27 mouse cellular contexts compared by ENCODE assay signal in genomic region chr3:107230527-107230926, GRCm38 (mm10). TPM values are rescaled to one million over a fixed set of nuclear protein-coding genes. Genes with fewer than 3 reads are reported as not detected.
DNase-seq lines count a peak whose midpoint lies in the region; ATAC-seq and TF ChIP-seq lines count a peak whose summit lies in the region.
"Had no signal": no experiment of that assay in that cellular context is flagged by ENCODE, and none has a peak within 500 bp of the region (broad histone marks: within the 10 kb centered on the region; RNA-seq: fewer than 3 reads in every experiment).

A630076J17Rik (plus strand) TSS chr3:107230614.

- no peak within 1 kb of the TSS for H3K4me3 ChIP-seq in kidney, postnatal 0 days (replicated peaks; ENCODE audit: low read depth, low read length)
- H3K4me3 ChIP-seq in neural tube, embryonic 13.5 days = no peak within 1 kb of the TSS
- no peak within 1 kb of the TSS for H3K4me3 ChIP-seq in neural tube, embryonic 15.5 days (replicated peaks)
- no peak within 1 kb of the TSS for H3K4me3 ChIP-seq in midbrain, embryonic 11.5 days (ENCODE audit: low read depth, low read length)
- H3K4me3 ChIP-seq: embryonic facial prominence, embryonic 13.5 days; forebrain, embryonic 15.5 days; hindbrain, embryonic 10.5 days had no signal

- no peak within 1 kb of the TSS for H3K9ac ChIP-seq in kidney, postnatal 0 days (ENCODE audit: low read depth, low read length)
- 0 out of 2 replicates have a peak within 1 kb of the TSS, but pooled peaks have one; percentile 23 for H3K9ac ChIP-seq in neural tube, embryonic 13.5 days
- H3K9ac ChIP-seq in neural tube, embryonic 15.5 days (replicated peaks) = no peak within 1 kb of the TSS
- H3K9ac ChIP-seq in midbrain, embryonic 11.5 days (ENCODE audit: low read length) = no peak within 1 kb of the TSS
- H3K9ac ChIP-seq: embryonic facial prominence, embryonic 13.5 days; forebrain, embryonic 15.5 days had no signal

- H3K27ac ChIP-seq in kidney, postnatal 0 days = no peak within 1 kb of the TSS
- no peak within 1 kb of the TSS for H3K27ac ChIP-seq in neural tube, embryonic 13.5 days (replicated peaks)
- H3K27ac ChIP-seq in neural tube, embryonic 15.5 days (replicated peaks) = no peak within 1 kb of the TSS
- no peak within 1 kb of the TSS for H3K27ac ChIP-seq in midbrain, embryonic 11.5 days (ENCODE audit: low read depth, low read length)
- H3K27ac ChIP-seq: embryonic facial prominence, embryonic 13.5 days; forebrain, embryonic 15.5 days; hindbrain, embryonic 10.5 days; hindbrain, postnatal 0 days had no signal

- ATAC-seq in kidney, postnatal 0 days (replicated peaks; ENCODE audit: low FRiP score, low read depth) = peak; percentile 61; the same call in 1 of the 2 replicates
- no peak for ATAC-seq in neural tube, embryonic 13.5 days (ENCODE audit: low read depth)
- ATAC-seq in neural tube, embryonic 15.5 days (ENCODE audit: low FRiP score) = no peak
- ATAC-seq in midbrain, embryonic 11.5 days (ENCODE audit: low FRiP score) = no peak
- ATAC-seq: CD4-positive, CD25-positive, alpha-beta regulatory T cell, adult 4 months; forebrain, embryonic 15.5 days; hindbrain, postnatal 0 days; Patski had no signal

- H3K4me2 ChIP-seq in kidney, postnatal 0 days (ENCODE audit: low read length) = no peak within 1 kb of the TSS
- H3K4me2 ChIP-seq in neural tube, embryonic 13.5 days = no peak within 1 kb of the TSS
- no peak within 1 kb of the TSS for H3K4me2 ChIP-seq in neural tube, embryonic 15.5 days
- no peak within 1 kb of the TSS for H3K4me2 ChIP-seq in midbrain, embryonic 11.5 days
- H3K4me2 ChIP-seq: embryonic facial prominence, embryonic 13.5 days; forebrain, embryonic 15.5 days had no signal

- TF ChIP-seq CTCF in kidney, postnatal 0 days (IDR thresholded peaks at IDR 0.05; ENCODE audit: low read depth) = no peak

- no peaks in the 10 kb centered on the region for H3K36me3 ChIP-seq in kidney, postnatal 0 days (ENCODE audit: insufficient read depth, low read length)
- no peaks in the 10 kb centered on the region for H3K36me3 ChIP-seq in neural tube, embryonic 13.5 days
- no peaks in the 10 kb centered on the region for H3K36me3 ChIP-seq in neural tube, embryonic 15.5 days
- H3K36me3 ChIP-seq in midbrain, embryonic 11.5 days (ENCODE audit: control insufficient read depth, insufficient read depth, low read length) = no peaks in the 10 kb centered on the region
- H3K36me3 ChIP-seq: embryonic facial prominence, embryonic 13.5 days; forebrain, embryonic 15.5 days; hindbrain, embryonic 10.5 days had no signal

- H3K9me3 ChIP-seq in kidney, postnatal 0 days (replicated peaks; ENCODE audit: low read length) = no peaks in the 10 kb centered on the region
- H3K9me3 ChIP-seq in neural tube, embryonic 13.5 days = no peaks in the 10 kb centered on the region
- H3K9me3 ChIP-seq in neural tube, embryonic 15.5 days (replicated peaks) = no peaks in the 10 kb centered on the region
- no peaks in the 10 kb centered on the region for H3K9me3 ChIP-seq in midbrain, embryonic 11.5 days (ENCODE audit: control insufficient read depth, low read length)
- H3K9me3 ChIP-seq: embryonic facial prominence, embryonic 13.5 days; forebrain, embryonic 15.5 days; hindbrain, embryonic 10.5 days had no signal

- DNase-seq in heart, adult 11 months = peak; percentile 93
- DNase-seq in heart, adult 8-10 months (ENCODE audit: low spot score) = no peak
- DNase-seq in kidney, postnatal 0 days (ENCODE audit: low spot score) = peak; percentile 10
- no peak for DNase-seq in kidney, adult 11 months
- no peak for DNase-seq in adrenal gland, postnatal 36 days
- DNase-seq in midbrain, embryonic 11.5 days (ENCODE audit: low spot score, missing footprints) = no peak
- DNase-seq: adrenal gland, adult 8-10 months; cerebellum, postnatal 14 days; kidney, postnatal 25 days; lung, adult 18-20 months; thymus, adult 18-20 months had no signal

- 0 out of 2 replicates have a peak, but pooled peaks cover 3% of the 10 kb centered on the region for H3K4me1 ChIP-seq in kidney, postnatal 0 days (replicated peaks; ENCODE audit: insufficient read depth, low read length)
- no peaks in the 10 kb centered on the region for H3K4me1 ChIP-seq in neural tube, embryonic 13.5 days (replicated peaks)
- H3K4me1 ChIP-seq in neural tube, embryonic 15.5 days = no peaks in the 10 kb centered on the region
- H3K4me1 ChIP-seq in midbrain, embryonic 11.5 days (ENCODE audit: control insufficient read depth, insufficient read depth, low read length) = no peaks in the 10 kb centered on the region
- H3K4me1 ChIP-seq: forebrain, embryonic 15.5 days had no signal

- WGBS in kidney, postnatal 0 days = 10% methylated on average over 1 of the region's 1 CpGs
- whole genome bisulfite sequencing in neural tube, embryonic 13.5 days = 50% methylated on average over 1 of the region's 1 CpGs
- WGBS in neural tube, embryonic 15.5 days = 63% methylated on average over 1 of the region's 1 CpGs
- WGBS in midbrain, embryonic 11.5 days = 67% methylated on average over 1 of the region's 1 CpGs

- H3K27me3 ChIP-seq in kidney, postnatal 0 days (ENCODE audit: insufficient read depth, low read length) = no peaks in the 10 kb centered on the region
- H3K27me3 ChIP-seq in neural tube, embryonic 13.5 days = peaks cover 14% of the 10 kb centered on the region
- H3K27me3 ChIP-seq in neural tube, embryonic 15.5 days (replicated peaks) = no peaks in the 10 kb centered on the region; the same call in 1 of the 2 replicates
- H3K27me3 ChIP-seq in midbrain, embryonic 11.5 days (ENCODE audit: control insufficient read depth, insufficient read depth, low read length) = no peaks in the 10 kb centered on the region
- H3K27me3 ChIP-seq: forebrain, embryonic 15.5 days had no signal

RNA-seq across cellular contexts. Expression of gene A630076J17Rik, which starts in this region (rescaled TPM):
- not detected for total RNA-seq in heart, adult 8-10 months (2022)
- not detected in 2 replicates for polyA plus RNA-seq in kidney, postnatal 0 days (2015; fragmentation: Nextera tagmentation; extraction: Ambion mirVana)
- not detected in 2 replicates for polyA plus RNA-seq in neural tube, embryonic 13.5 days (2015; fragmentation: Nextera tagmentation; extraction: Ambion mirVana)
- polyA plus RNA-seq in neural tube, embryonic 15.5 days (2015; fragmentation: Nextera tagmentation; extraction: Ambion mirVana) = 0.14 TPM in 1 of 2 replicates, not detected in the other
- not detected for total RNA-seq in adrenal gland, postnatal 36 days (2021)
- polyA plus RNA-seq in midbrain, embryonic 11.5 days (2014; fragmentation: Nextera tagmentation; extraction: Ambion mirVana) = not detected in 2 replicates
- total RNA-seq: adrenal gland, adult 8-10 months; ES-E14; gastrocnemius, postnatal 4 days; hindbrain, postnatal 0 days; layer of hippocampus, postnatal 10 days; left cerebral cortex, adult 8-10 months; megakaryocyte-erythroid progenitor cell, adult 5-6 weeks; midbrain, postnatal 0 days had no signal
- polyA plus RNA-seq: CD4-positive, CD25-positive, alpha-beta regulatory T cell, adult 4 months; embryonic facial prominence, embryonic 13.5 days; forebrain, embryonic 15.5 days; hindbrain, embryonic 10.5 days; hindbrain, postnatal 0 days; limb, embryonic 11.5 days; midbrain, postnatal 0 days; Patski; small intestine, adult 2 months had no signal

Comparison
In these comparisons a context has a peak if more than half of its experiments do, and no peak if none do; other contexts are left out.
1. Peak in DNase-seq and ATAC-seq in kidney, postnatal 0 days; RNA of the gene not detected or under 1 TPM.